Mouse (Mus musculus): ENCODE results near the gene Sbk1. TPM values are rescaled to one million over a fixed set of nuclear protein-coding genes. Genes with fewer than 3 reads are reported as not detected.
"Not testable (repeated sequence)": the region's sequence is repeated elsewhere in the genome, so short reads cannot be mapped to it uniquely, and the experiment has no call there.

The Sbk1 gene
- polyA plus RNA-seq, 1 experiment, result 227 TPM

GRCm38 (mm10) chr7:126277536-126278295 is 5.3 kb downstream of the Sbk1 start:
- 22% methylated on average over 22 of the region's 22 CpGs for WGBS
- peak; percentile 63 to 67 for DNase-seq
- Histone ChIP-seq H3K4me3 (replicated peaks; ENCODE audit: insufficient read depth, low read depth, low read length) (no peak overlapping the region), H3K27me3 (ENCODE audit: control insufficient read depth, insufficient read depth, low read length) (no peaks in the 10 kb centered on the region), H3K27ac (ENCODE audit: insufficient read depth, low read length) (peak overlapping the region; percentile 75), H3K4me1 (ENCODE audit: control insufficient read depth, insufficient read depth, low read length) (peaks cover 70% of the 10 kb centered on the region)
- TF ChIP-seq CTCF (IDR thresholded peaks at IDR 0.05; ENCODE audit: borderline replicate concordance, insufficient read depth, low read depth, low read length) (no peak), POLR2A (IDR thresholded peaks at IDR 0.05; ENCODE audit: borderline replicate concordance, insufficient read depth, low read length) (no peak)

GRCm38 (mm10) chr7:126278799-126279198 is 6.4 kb downstream of the Sbk1 start:
- H3K4me1 ChIP-seq (ENCODE audit: control insufficient read depth, insufficient read depth, low read length), result peaks cover 73% of the 10 kb centered on the region
- no peak overlapping the region for H3K4me3 ChIP-seq (replicated peaks; ENCODE audit: insufficient read depth, low read depth, low read length)
- H3K27ac ChIP-seq (ENCODE audit: insufficient read depth, low read length), result peak overlapping the region; percentile 75
- TF ChIP-seq CTCF (IDR thresholded peaks at IDR 0.05; ENCODE audit: borderline replicate concordance, insufficient read depth, low read depth, low read length), result no peak
- TF ChIP-seq POLR2A (IDR thresholded peaks at IDR 0.05; ENCODE audit: borderline replicate concordance, insufficient read depth, low read length), result no peak
- no peaks in the 10 kb centered on the region for H3K27me3 ChIP-seq (ENCODE audit: control insufficient read depth, insufficient read depth, low read length)
- DNase-seq, result peak; percentile 53 to 66
- WGBS, result 8% methylated on average over 5 of the region's 5 CpGs

GRCm38 (mm10) chr7:126279774-126280482 is 7.5 kb downstream of the Sbk1 start:
- H3K27ac ChIP-seq (ENCODE audit: insufficient read depth, low read length), result peak overlapping the region; percentile 75
- DNase-seq, result peak in 1 of 2 experiments; percentile 20
- H3K4me3 ChIP-seq (replicated peaks; ENCODE audit: insufficient read depth, low read depth, low read length), result no peak overlapping the region
- TF ChIP-seq POLR2A (IDR thresholded peaks at IDR 0.05; ENCODE audit: borderline replicate concordance, insufficient read depth, low read length) (no peak), CTCF (IDR thresholded peaks at IDR 0.05; ENCODE audit: borderline replicate concordance, insufficient read depth, low read depth, low read length) (no peak)
- peaks cover 76% of the 10 kb centered on the region for H3K4me1 ChIP-seq (ENCODE audit: control insufficient read depth, insufficient read depth, low read length)
- H3K27me3 ChIP-seq (ENCODE audit: control insufficient read depth, insufficient read depth, low read length), result no peaks in the 10 kb centered on the region
- WGBS, result 34% methylated on average over 8 of the region's 8 CpGs

- 32% methylated on average over 6 of the region's 6 CpGs for WGBS
- H3K27ac ChIP-seq (ENCODE audit: insufficient read depth, low read length), result no peak overlapping the region
- DNase-seq, result peak in 1 of 2 experiments; percentile 16
- no peak for TF ChIP-seq POLR2A (IDR thresholded peaks at IDR 0.05; ENCODE audit: borderline replicate concordance, insufficient read depth, low read length)
- TF ChIP-seq CTCF (IDR thresholded peaks at IDR 0.05; ENCODE audit: borderline replicate concordance, insufficient read depth, low read depth, low read length), result no peak
- no peak overlapping the region for H3K4me3 ChIP-seq (replicated peaks; ENCODE audit: insufficient read depth, low read depth, low read length)
- peaks cover 77% of the 10 kb centered on the region for H3K4me1 ChIP-seq (ENCODE audit: control insufficient read depth, insufficient read depth, low read length)
- H3K27me3 ChIP-seq (ENCODE audit: control insufficient read depth, insufficient read depth, low read length), result no peaks in the 10 kb centered on the region
Measured at GRCm38 (mm10) chr7:126280696-126281095, 8.3 kb downstream of the Sbk1 start.

- TF ChIP-seq CTCF (IDR thresholded peaks at IDR 0.05; ENCODE audit: borderline replicate concordance, insufficient read depth, low read depth, low read length) (no peak), POLR2A (IDR thresholded peaks at IDR 0.05; ENCODE audit: borderline replicate concordance, insufficient read depth, low read length) (no peak)
- WGBS, result 52% methylated on average over 16 of the region's 16 CpGs
Measured at GRCm38 (mm10) chr7:126281876-126282682, 9.7 kb downstream of the Sbk1 start.

GRCm38 (mm10) chr7:126282683-126282990 is 10.2 kb downstream of the Sbk1 start:
- H3K27ac ChIP-seq (ENCODE audit: insufficient read depth, low read length); H3K27me3 ChIP-seq (ENCODE audit: control insufficient read depth, insufficient read depth, low read length); H3K4me3 ChIP-seq (replicated peaks; ENCODE audit: insufficient read depth, low read depth, low read length); DNase-seq: not testable (repeated sequence)
- WGBS, result 76% methylated on average over 8 of the region's 8 CpGs
- peaks cover 73% of the 10 kb centered on the region for H3K4me1 ChIP-seq (ENCODE audit: control insufficient read depth, insufficient read depth, low read length)

More at GRCm38 (mm10) chr7:126281876-126282682, 9.7 kb downstream of the Sbk1 start:
- 0 out of 2 replicates have a peak overlapping the region, but pooled peaks have one; percentile 25 for H3K27ac ChIP-seq (ENCODE audit: insufficient read depth, low read length)
- no peak overlapping the region for H3K4me3 ChIP-seq (replicated peaks; ENCODE audit: insufficient read depth, low read depth, low read length)
- peak in 1 of 2 experiments; percentile 30 for DNase-seq
- H3K27me3 ChIP-seq (ENCODE audit: control insufficient read depth, insufficient read depth, low read length), result no peaks in the 10 kb centered on the region
- H3K4me1 ChIP-seq (ENCODE audit: control insufficient read depth, insufficient read depth, low read length), result peaks cover 76% of the 10 kb centered on the region

- H3K27me3 ChIP-seq (ENCODE audit: control insufficient read depth, insufficient read depth, low read length), result no peaks in the 10 kb centered on the region
- no peak for TF ChIP-seq POLR2A (IDR thresholded peaks at IDR 0.05; ENCODE audit: borderline replicate concordance, insufficient read depth, low read length)
- TF ChIP-seq CTCF (IDR thresholded peaks at IDR 0.05; ENCODE audit: borderline replicate concordance, insufficient read depth, low read depth, low read length), result no peak
- peaks cover 73% of the 10 kb centered on the region for H3K4me1 ChIP-seq (ENCODE audit: control insufficient read depth, insufficient read depth, low read length)
- H3K4me3 ChIP-seq (replicated peaks; ENCODE audit: insufficient read depth, low read depth, low read length), result no peak overlapping the region
- DNase-seq, result no peak
- H3K27ac ChIP-seq (ENCODE audit: insufficient read depth, low read length), result no peak overlapping the region
- 77% methylated on average over 5 of the region's 5 CpGs for WGBS
Measured at GRCm38 (mm10) chr7:126284021-126284420, 11.6 kb downstream of the Sbk1 start.

All from cerebellum, adult 2 months (tissue).